ENCODE assay signal across 19 mouse cellular contexts in genomic region chr2:99421622-99422021, GRCm38 (mm10).
"Had no signal": no experiment of that assay in that cellular context is flagged by ENCODE, and none has a peak within 500 bp of the region (broad histone marks: within the 10 kb centered on the region; RNA-seq: fewer than 3 reads in every experiment).

No protein-coding gene starts in this region.

- ATAC-seq: liver, embryonic 12.5 days; midbrain, embryonic 15.5 days had no signal

- H3K9ac ChIP-seq: liver, embryonic 12.5 days; liver, embryonic 14.5 days; lung, embryonic 14.5 days; midbrain, embryonic 12.5 days; midbrain, embryonic 15.5 days; neural tube, embryonic 13.5 days; neural tube, embryonic 15.5 days had no signal

- H3K4me2 ChIP-seq: liver, embryonic 12.5 days; lung, embryonic 14.5 days; midbrain, embryonic 12.5 days; midbrain, embryonic 15.5 days; neural tube, embryonic 13.5 days; neural tube, embryonic 15.5 days had no signal

- H3K27ac ChIP-seq: liver, embryonic 12.5 days; liver, embryonic 14.5 days; midbrain, embryonic 12.5 days; midbrain, embryonic 15.5 days; neural tube, embryonic 13.5 days; neural tube, embryonic 15.5 days had no signal

- H3K27me3 ChIP-seq: liver, embryonic 12.5 days; midbrain, embryonic 12.5 days; midbrain, embryonic 15.5 days; neural tube, embryonic 13.5 days; neural tube, embryonic 15.5 days had no signal

- H3K4me1 ChIP-seq: liver, embryonic 12.5 days; midbrain, embryonic 12.5 days; midbrain, embryonic 15.5 days; neural tube, embryonic 13.5 days; neural tube, embryonic 15.5 days had no signal

- DNase-seq: lung, adult 18-20 months; lung, embryonic 14.5 days; lung, postnatal 10 days; lung, postnatal 4 days; retina, postnatal 1 day; right cerebral cortex, adult 18-20 months; right cerebral cortex, postnatal 25 days; right cerebral cortex, postnatal 4 days; spleen, adult 18-20 months; thymus, adult 18-20 months; thymus, postnatal 14 days; thymus, postnatal 36 days had no signal

- H3K9me3 ChIP-seq: liver, embryonic 12.5 days; midbrain, embryonic 12.5 days; midbrain, embryonic 15.5 days; neural tube, embryonic 13.5 days; neural tube, embryonic 15.5 days had no signal

- H3K4me3 ChIP-seq: liver, embryonic 12.5 days; midbrain, embryonic 12.5 days; midbrain, embryonic 15.5 days; myocyte; neural tube, embryonic 13.5 days; neural tube, embryonic 15.5 days had no signal

- H3K36me3 ChIP-seq: liver, embryonic 12.5 days; midbrain, embryonic 12.5 days; midbrain, embryonic 15.5 days; neural tube, embryonic 13.5 days; neural tube, embryonic 15.5 days had no signal
